Mouse (Mus musculus) thymus, adult 2 months (tissue): ENCODE results near the gene Gm20388. TPM values are rescaled to one million over a fixed set of nuclear protein-coding genes. Genes with fewer than 3 reads are reported as not detected.

Source experiments
- DNase-seq: peaks from one replicate; pipeline ENCODE4 v3.0.0; 2021
- H3K27ac ChIP-seq: fragments of 200-500 bp; 2 replicates; pipeline ENCODE4 v1.5.1; 2012; ENCODE audit warnings: low read length, control low read depth; ENCODE audit not compliant: control insufficient read depth, insufficient read depth
- H3K27me3 ChIP-seq: fragments of 200-500 bp; 2 replicates; pipeline ENCODE4 v1.6.1; 2012; ENCODE audit warnings: mild to moderate bottlenecking, low read length, moderate library complexity, mixed read lengths; ENCODE audit not compliant: control insufficient read depth, insufficient read depth
- H3K36me3 ChIP-seq: fragments of 200-500 bp; 2 replicates; pipeline ENCODE4 v1.6.1; 2012; ENCODE audit warnings: mild to moderate bottlenecking, low read length, moderate library complexity; ENCODE audit not compliant: control insufficient read depth, insufficient read depth
- H3K4me1 ChIP-seq: fragments of 200-500 bp; replicated peaks from 2 replicates; pipeline ENCODE4 v1.6.1; 2012; ENCODE audit warnings: low read length; ENCODE audit not compliant: control insufficient read depth, insufficient read depth
- H3K4me3 ChIP-seq: fragments of 200-500 bp; 2 replicates; pipeline ENCODE4 v1.5.1; 2012; ENCODE audit warnings: mild to moderate bottlenecking, low read length, control low read depth, moderate library complexity; ENCODE audit not compliant: control insufficient read depth, insufficient read depth
- CTCF ChIP-seq: fragments of 200-500 bp; IDR thresholded peaks from 2 replicates; pipeline ENCODE4 v1.5.1; 2012; ENCODE audit warnings: mild to moderate bottlenecking, control low read depth, low read length, moderate library complexity, borderline replicate concordance; ENCODE audit not compliant: control insufficient read depth, poor library complexity, insufficient read depth; ENCODE audit errors: extremely low read depth
- POLR2A ChIP-seq: fragments of 200-500 bp; IDR thresholded peaks from 2 replicates; pipeline ENCODE4 v1.6.1; 2012; ENCODE audit warnings: mild to moderate bottlenecking, low read length, control low read depth, moderate library complexity; ENCODE audit not compliant: control insufficient read depth, poor library complexity, insufficient read depth; ENCODE audit errors: extremely low read depth
- WGBS: fragments of 180-500 bp; shearing (Covaris S2); methylation state at CpG from one replicate; pipeline ENCODE4 v1.1.7; 2018; 5-methylcytosine and 5-hydroxymethylcytosine counted together
- polyA plus RNA-seq: library from polyadenylated mRNA; depleted of rRNA; stranded (reverse); fragments of >200 nt; gene quantifications from 2 replicates; pipeline ENCODE4 v1.2.3, GENCODE M21; 2012

Gene Gm20388
- polyA plus RNA-seq, 1 experiment, result 103 TPM

DNA sequence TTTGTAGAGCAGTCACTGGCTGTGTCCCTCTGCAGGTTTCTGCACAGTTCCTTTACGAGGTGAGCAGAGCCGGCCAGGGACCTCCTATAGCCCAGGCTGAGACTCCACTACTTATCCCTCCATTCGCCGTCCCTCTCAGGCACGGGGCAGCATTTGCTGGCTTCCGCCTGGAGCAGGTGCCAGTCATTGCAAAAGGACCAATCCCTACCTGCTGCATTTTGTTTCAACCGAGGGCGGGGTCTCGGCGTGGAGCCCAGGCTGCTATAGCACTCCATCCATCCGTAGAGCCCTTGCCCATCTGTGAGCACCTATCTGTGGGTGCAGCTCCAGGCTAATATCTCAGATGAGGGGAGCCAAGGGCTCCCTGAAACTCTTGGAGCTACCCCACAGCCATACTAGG is 2759.4 kb downstream of the Gm20388 start:
- TF ChIP-seq POLR2A, result no peak
- TF ChIP-seq CTCF, result no peak
- H3K27ac ChIP-seq, result no peak overlapping the region
- DNase-seq, result no peak
- no peaks in the 10 kb centered on the region for H3K27me3 ChIP-seq
- no peak overlapping the region for H3K4me3 ChIP-seq
- 92% methylated on average over 11 of the region's 11 CpGs for WGBS
- H3K4me1 ChIP-seq, result peaks cover 33% of the 10 kb centered on the region
- H3K36me3 ChIP-seq, result no peaks in the 10 kb centered on the region

DNA sequence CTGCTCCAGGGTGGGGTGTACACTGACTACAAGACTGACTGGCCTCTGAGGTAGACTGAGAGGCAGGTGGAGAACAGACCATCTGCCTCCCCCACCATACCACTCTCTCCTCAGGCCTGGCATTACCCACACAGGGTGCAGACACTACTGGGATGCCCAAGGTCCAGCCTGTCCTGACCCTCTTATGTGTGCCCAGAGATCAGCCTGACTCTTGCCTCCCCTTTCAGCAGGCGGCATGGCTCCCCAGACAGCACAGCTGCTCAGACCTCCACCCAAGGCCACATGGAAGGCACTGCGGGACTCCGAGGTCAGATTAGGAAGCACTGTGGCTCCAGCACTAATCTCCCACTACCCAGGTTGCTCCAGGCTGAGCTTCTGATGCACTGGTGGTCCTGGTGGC is 2760.1 kb downstream of the Gm20388 start:
- Histone ChIP-seq H3K27ac (no peak overlapping the region), H3K4me1 (peaks cover 29% of the 10 kb centered on the region), H3K4me3 (no peak overlapping the region), H3K36me3 (no peaks in the 10 kb centered on the region), H3K27me3 (no peaks in the 10 kb centered on the region)
- WGBS, result 94% methylated on average over 3 of the region's 3 CpGs
- no peak for TF ChIP-seq CTCF
- no peak for TF ChIP-seq POLR2A
- no peak for DNase-seq

DNA sequence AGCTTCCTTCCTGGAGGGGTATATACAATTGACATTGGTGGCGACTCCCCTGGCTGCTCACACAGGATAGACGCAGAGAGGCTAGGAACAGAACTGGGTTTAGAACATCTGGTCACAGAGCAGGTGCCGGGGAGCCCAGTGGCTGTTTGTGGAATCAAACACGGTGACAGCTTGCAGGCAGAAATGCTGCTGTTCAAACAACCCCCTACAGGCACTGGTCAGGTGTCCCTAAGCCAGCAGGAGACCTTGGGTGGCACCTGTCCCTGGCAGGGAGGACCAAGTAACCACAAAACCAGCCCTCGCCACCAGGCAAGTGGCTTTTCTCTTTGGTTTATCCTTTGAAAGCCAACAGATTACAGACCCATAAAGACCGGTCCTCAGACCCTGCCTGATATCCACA is 2761.3 kb downstream of the Gm20388 start:
- 29% methylated on average over 6 of the region's 6 CpGs for WGBS
- Histone ChIP-seq H3K27me3 (no peaks in the 10 kb centered on the region), H3K36me3 (no peaks in the 10 kb centered on the region), H3K27ac (no peak overlapping the region), H3K4me1 (peaks cover 30% of the 10 kb centered on the region), H3K4me3 (no peak overlapping the region)
- TF ChIP-seq CTCF, result no peak
- no peak for TF ChIP-seq POLR2A
- no peak for DNase-seq

DNA sequence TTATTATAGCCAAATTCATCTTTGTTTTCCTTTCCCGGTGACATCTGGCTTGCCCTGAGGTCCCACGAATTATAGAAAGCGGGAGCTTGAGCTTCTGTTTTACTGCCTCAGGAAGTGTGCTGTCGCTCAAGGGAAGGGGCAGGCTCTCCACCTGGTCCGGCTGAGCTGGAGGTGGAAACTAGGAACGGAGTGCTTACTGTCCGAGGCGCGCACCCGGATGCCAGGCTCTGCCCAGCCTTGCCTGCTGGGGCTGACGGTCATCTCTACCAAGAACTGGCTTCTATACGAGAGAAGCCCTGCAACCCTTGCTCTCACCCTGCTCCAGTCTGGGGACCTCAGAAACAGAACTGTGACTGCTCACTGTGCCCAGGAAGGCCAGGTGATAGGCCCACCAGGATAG is 2763.3 kb downstream of the Gm20388 start:
- no peak overlapping the region for H3K27ac ChIP-seq
- H3K36me3 ChIP-seq, result no peaks in the 10 kb centered on the region
- no peak for TF ChIP-seq CTCF
- no peak for DNase-seq
- 95% methylated on average over 12 of the region's 12 CpGs for WGBS
- no peak overlapping the region for H3K4me3 ChIP-seq
- no peaks in the 10 kb centered on the region for H3K27me3 ChIP-seq
- H3K4me1 ChIP-seq, result peaks cover 28% of the 10 kb centered on the region

DNA sequence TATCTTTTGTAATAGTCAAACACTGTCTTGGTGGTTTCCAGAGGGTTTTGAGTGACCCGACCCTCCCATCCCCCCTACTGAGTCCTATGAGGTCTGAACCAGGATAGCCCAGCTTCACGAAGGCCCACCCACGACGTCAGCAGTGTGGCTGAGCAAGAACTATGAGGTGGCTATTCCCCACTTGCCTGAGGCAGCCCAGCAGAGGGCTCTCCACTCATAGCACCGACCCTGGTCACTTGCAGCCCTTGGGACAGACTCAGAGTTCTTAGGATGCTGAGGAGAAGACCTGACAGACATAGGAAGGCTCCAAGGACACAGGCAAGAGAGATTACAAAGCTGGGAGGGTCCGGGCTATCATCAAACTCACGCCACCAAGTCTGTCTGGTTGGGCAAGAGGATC is 2764.4 kb downstream of the Gm20388 start:
- no peak overlapping the region for H3K27ac ChIP-seq
- DNase-seq, result no peak
- peaks cover 37% of the 10 kb centered on the region for H3K4me1 ChIP-seq
- TF ChIP-seq CTCF, result no peak
- no peak for TF ChIP-seq POLR2A
- no peak overlapping the region for H3K4me3 ChIP-seq
- H3K36me3 ChIP-seq, result no peaks in the 10 kb centered on the region
- WGBS, result 71% methylated on average over 7 of the region's 7 CpGs
- H3K27me3 ChIP-seq, result no peaks in the 10 kb centered on the region

DNA sequence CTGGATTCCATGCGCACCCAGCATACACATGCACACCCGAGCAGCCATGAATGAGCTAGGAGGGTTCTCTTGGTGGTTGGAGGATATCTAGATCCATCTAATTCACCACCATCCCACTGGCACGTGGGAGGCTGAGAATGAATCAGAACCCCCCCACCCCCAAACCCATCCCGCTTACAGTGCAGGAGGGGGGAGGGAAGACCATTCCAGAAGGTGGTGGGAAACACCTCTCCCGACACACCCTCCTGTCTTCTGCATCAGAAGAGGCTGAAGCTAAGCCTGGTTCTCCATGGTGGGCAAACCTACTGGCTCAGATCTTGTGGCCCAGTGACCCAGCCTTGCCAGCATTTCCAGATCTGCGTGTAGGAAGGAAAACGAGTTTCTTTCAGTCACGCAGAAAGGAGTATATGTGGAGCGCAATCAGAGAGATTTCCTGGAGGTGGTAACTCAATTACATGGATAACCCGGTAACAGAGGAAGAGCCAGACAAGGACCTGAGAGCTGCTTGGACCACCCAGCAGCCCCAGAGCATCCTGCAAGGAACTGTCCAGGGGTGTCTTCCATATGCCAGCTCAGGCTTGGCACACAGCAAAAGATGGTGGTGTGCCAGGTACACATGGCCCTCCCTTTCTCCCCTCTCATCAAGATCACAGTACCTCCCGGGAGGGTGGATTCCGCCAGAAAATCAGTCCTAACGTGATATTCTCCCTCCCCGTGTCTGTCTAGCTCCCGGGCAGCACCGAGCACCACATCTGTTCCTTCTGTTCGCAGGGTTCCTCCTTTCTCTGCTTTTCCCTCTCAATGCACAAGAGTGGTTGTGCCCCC is 2765.2 kb downstream of the Gm20388 start:
- no peak for DNase-seq
- TF ChIP-seq CTCF (no peak), POLR2A (no peak)
- H3K27ac ChIP-seq, result no peak overlapping the region
- H3K4me1 ChIP-seq, result peaks cover 44% of the 10 kb centered on the region
- no peaks in the 10 kb centered on the region for H3K36me3 ChIP-seq
- WGBS, result 88% methylated on average over 17 of the region's 17 CpGs
- H3K27me3 ChIP-seq, result no peaks in the 10 kb centered on the region
- H3K4me3 ChIP-seq, result no peak overlapping the region
